Mouse (Mus musculus): ENCODE measurements around the gene Syn2. TPM values are rescaled to one million over a fixed set of nuclear protein-coding genes. Genes with fewer than 3 reads are reported as not detected.
A peak's percentile ranks its signal among the peaks of the same experiment; 100 is the strongest.

The Syn2 gene
- 0.61 and 0.76 TPM in 2 replicates for polyA plus RNA-seq (2015; fragmentation: Nextera tagmentation; extraction: Ambion mirVana)

GRCm38 (mm10) chr6:115134501-115135331, at the start of gene Syn2:
TSS of gene Syn2 (plus strand) at chr6:115134902.
- peak within 1 kb of the TSS; percentile 61 for H3K4me3 ChIP-seq
- peak; percentile 87 for ATAC-seq (ENCODE audit: insufficient number of reproducible peaks, low FRiP score, low TSS enrichment, low read depth)
- no peak within 1 kb of the TSS for H3K27ac ChIP-seq
- H3K27me3 ChIP-seq, result peaks cover 32% of the 10 kb centered on the region
- H3K9ac ChIP-seq, result peak within 1 kb of the TSS; percentile 31; the same call in 1 of the 2 replicates
- H3K4me1 ChIP-seq, result peaks cover 13% of the 10 kb centered on the region
- WGBS, result 1% methylated on average over 75 of the region's 75 CpGs
- H3K4me2 ChIP-seq, result peak within 1 kb of the TSS; percentile 97
- no peaks in the 10 kb centered on the region for H3K9me3 ChIP-seq
- no peaks in the 10 kb centered on the region for H3K36me3 ChIP-seq

GRCm38 (mm10) chr6:115085274-115085841, 49.3 kb upstream of the Syn2 start:
- no peaks in the 10 kb centered on the region for H3K36me3 ChIP-seq
- no peak overlapping the region for H3K9ac ChIP-seq
- H3K9me3 ChIP-seq, result no peaks in the 10 kb centered on the region
- no peak overlapping the region for H3K27ac ChIP-seq
- no peaks in the 10 kb centered on the region for H3K4me1 ChIP-seq
- H3K4me3 ChIP-seq, result no peak overlapping the region
- no peak overlapping the region for H3K4me2 ChIP-seq
- no peak for ATAC-seq (ENCODE audit: insufficient number of reproducible peaks, low FRiP score, low TSS enrichment, low read depth)
- no peaks in the 10 kb centered on the region for H3K27me3 ChIP-seq
- WGBS, result 52% methylated on average over 9 of the region's 9 CpGs

GRCm38 (mm10) chr6:115088314-115089106, 46.2 kb upstream of the Syn2 start:
- no peak overlapping the region for H3K27ac ChIP-seq
- WGBS, result 62% methylated on average over 7 of the region's 7 CpGs
- H3K4me3 ChIP-seq, result no peak overlapping the region
- no peak overlapping the region for H3K4me2 ChIP-seq
- H3K27me3 ChIP-seq, result no peaks in the 10 kb centered on the region
- no peaks in the 10 kb centered on the region for H3K4me1 ChIP-seq
- no peak overlapping the region for H3K9ac ChIP-seq
- ATAC-seq (ENCODE audit: insufficient number of reproducible peaks, low FRiP score, low TSS enrichment, low read depth), result no peak
- no peaks in the 10 kb centered on the region for H3K36me3 ChIP-seq
- H3K9me3 ChIP-seq, result no peaks in the 10 kb centered on the region

GRCm38 (mm10) chr6:115091737-115092136, 43.0 kb upstream of the Syn2 start:
- no peak overlapping the region for H3K27ac ChIP-seq
- no peaks in the 10 kb centered on the region for H3K9me3 ChIP-seq
- WGBS, result 81% methylated on average over 1 of the region's 1 CpGs
- no peaks in the 10 kb centered on the region for H3K36me3 ChIP-seq
- H3K4me1 ChIP-seq, result no peaks in the 10 kb centered on the region
- H3K27me3 ChIP-seq, result no peaks in the 10 kb centered on the region
- no peak for ATAC-seq (ENCODE audit: insufficient number of reproducible peaks, low FRiP score, low TSS enrichment, low read depth)
- H3K9ac ChIP-seq, result no peak overlapping the region
- H3K4me2 ChIP-seq, result no peak overlapping the region
- no peak overlapping the region for H3K4me3 ChIP-seq

- Histone ChIP-seq H3K9me3 (no peaks in the 10 kb centered on the region), H3K4me3 (no peak overlapping the region), H3K27me3 (no peaks in the 10 kb centered on the region), H3K27ac (no peak overlapping the region), H3K4me1 (no peaks in the 10 kb centered on the region), H3K4me2 (no peak overlapping the region), H3K36me3 (no peaks in the 10 kb centered on the region), H3K9ac (no peak overlapping the region)
- no peak for ATAC-seq (ENCODE audit: insufficient number of reproducible peaks, low FRiP score, low TSS enrichment, low read depth)
- WGBS, result 61% methylated on average over 4 of the region's 4 CpGs
These were observed 32.2 kb upstream of the Syn2 start for GRCm38 (mm10) chr6:115102542-115102941.

GRCm38 (mm10) chr6:115111426-115111825, 23.3 kb upstream of the Syn2 start:
- 61% methylated on average over 1 of the region's 1 CpGs for WGBS
- H3K4me2 ChIP-seq, result no peak overlapping the region
- H3K4me3 ChIP-seq, result no peak overlapping the region
- H3K27ac ChIP-seq, result no peak overlapping the region
- no peaks in the 10 kb centered on the region for H3K27me3 ChIP-seq
- no peaks in the 10 kb centered on the region for H3K4me1 ChIP-seq
- H3K9me3 ChIP-seq, result no peaks in the 10 kb centered on the region
- no peaks in the 10 kb centered on the region for H3K36me3 ChIP-seq
- no peak for ATAC-seq (ENCODE audit: insufficient number of reproducible peaks, low FRiP score, low TSS enrichment, low read depth)
- H3K9ac ChIP-seq, result no peak overlapping the region

- H3K36me3 ChIP-seq, result no peaks in the 10 kb centered on the region
- H3K27me3 ChIP-seq, result no peaks in the 10 kb centered on the region
- H3K4me2 ChIP-seq, result no peak overlapping the region
- WGBS, result 73% methylated on average over 4 of the region's 4 CpGs
- H3K27ac ChIP-seq, result no peak overlapping the region
- ATAC-seq (ENCODE audit: insufficient number of reproducible peaks, low FRiP score, low TSS enrichment, low read depth), result no peak
- no peak overlapping the region for H3K9ac ChIP-seq
- peaks cover 5% of the 10 kb centered on the region for H3K4me1 ChIP-seq
- no peak overlapping the region for H3K4me3 ChIP-seq
- H3K9me3 ChIP-seq, result no peaks in the 10 kb centered on the region
These were observed 12.5 kb upstream of the Syn2 start for GRCm38 (mm10) chr6:115122181-115122580.

GRCm38 (mm10) chr6:115123262-115124201, 11.2 kb upstream of the Syn2 start:
- Histone ChIP-seq H3K9ac (no peak overlapping the region), H3K27me3 (no peaks in the 10 kb centered on the region), H3K4me1 (peaks cover 6% of the 10 kb centered on the region), H3K36me3 (no peaks in the 10 kb centered on the region), H3K4me3 (no peak overlapping the region), H3K9me3 (no peaks in the 10 kb centered on the region), H3K4me2 (no peak overlapping the region), H3K27ac (no peak overlapping the region)
- WGBS, result 21% methylated on average over 10 of the region's 10 CpGs
- no peak for ATAC-seq (ENCODE audit: insufficient number of reproducible peaks, low FRiP score, low TSS enrichment, low read depth)

- Histone ChIP-seq H3K4me1 (peaks cover 6% of the 10 kb centered on the region), H3K4me2 (no peak overlapping the region), H3K9me3 (no peaks in the 10 kb centered on the region), H3K4me3 (no peak overlapping the region), H3K27ac (no peak overlapping the region), H3K27me3 (no peaks in the 10 kb centered on the region), H3K36me3 (no peaks in the 10 kb centered on the region), H3K9ac (no peak overlapping the region)
- ATAC-seq (ENCODE audit: insufficient number of reproducible peaks, low FRiP score, low TSS enrichment, low read depth), result no peak
- 57% methylated on average over 2 of the region's 2 CpGs for WGBS
These were observed 9.9 kb upstream of the Syn2 start for GRCm38 (mm10) chr6:115124675-115125357.

GRCm38 (mm10) chr6:115125358-115125720, 9.4 kb upstream of the Syn2 start:
- Histone ChIP-seq H3K4me3 (no peak overlapping the region), H3K4me2 (no peak overlapping the region), H3K4me1 (peaks cover 6% of the 10 kb centered on the region), H3K9ac (no peak overlapping the region), H3K36me3 (no peaks in the 10 kb centered on the region), H3K9me3 (no peaks in the 10 kb centered on the region), H3K27me3 (no peaks in the 10 kb centered on the region), H3K27ac (no peak overlapping the region)
- no peak for ATAC-seq (ENCODE audit: insufficient number of reproducible peaks, low FRiP score, low TSS enrichment, low read depth)
- WGBS, result 84% methylated on average over 1 of the region's 1 CpGs

All from limb, embryonic 15.5 days (tissue).